Mouse (Mus musculus) right cerebral cortex, postnatal 36 days (tissue): ENCODE data around the gene Usp33.

Experiments
- DNase-seq, 2 experiments: peaks; one replicate each; pipeline ENCODE4 v3.0.0; 2022; ENCODE audit warnings: low spot score in 2 of 2, mixed read lengths in 1 of 2

Usp33 gene

GRCm38 (mm10) chr3:152400875-152401274 is 54.6 kb downstream of the Usp33 start:
- DNase-seq, result no peak

GRCm38 (mm10) chr3:152401964-152402670 is 55.8 kb downstream of the Usp33 start:
- no peak for DNase-seq

GRCm38 (mm10) chr3:152402671-152403066 is 56.4 kb downstream of the Usp33 start:
- no peak for DNase-seq

GRCm38 (mm10) chr3:152403827-152404226 is 57.5 kb downstream of the Usp33 start:
- no peak for DNase-seq

- no peak for DNase-seq
Observed at GRCm38 (mm10) chr3:152405420-152405819, 59.1 kb downstream of the Usp33 start.

- DNase-seq, result no peak
Observed at GRCm38 (mm10) chr3:152405978-152406640, 59.8 kb downstream of the Usp33 start.

- no peak for DNase-seq
Observed at GRCm38 (mm10) chr3:152410980-152411551, 64.8 kb downstream of the Usp33 start.

- DNase-seq, result no peak
Observed at GRCm38 (mm10) chr3:152412362-152412761, 66.1 kb downstream of the Usp33 start.

GRCm38 (mm10) chr3:152428925-152429324 is 82.6 kb downstream of the Usp33 start:
- peak in 1 of 2 experiments; percentile 14 for DNase-seq

GRCm38 (mm10) chr3:152432677-152433076 is 86.4 kb downstream of the Usp33 start:
- no peak for DNase-seq

GRCm38 (mm10) chr3:152435590-152435989 is 89.3 kb downstream of the Usp33 start:
- DNase-seq, result no peak

- no peak for DNase-seq
Observed at GRCm38 (mm10) chr3:152438068-152438467, 91.8 kb downstream of the Usp33 start.

- no peak for DNase-seq
Observed at GRCm38 (mm10) chr3:152442795-152443194, 96.5 kb downstream of the Usp33 start.
